Mouse (Mus musculus): ENCODE data around the gene Tmem119. TPM values are rescaled to one million over a fixed set of nuclear protein-coding genes. Genes with fewer than 3 reads are reported as not detected.
"Not testable (repeated sequence)": the region's sequence is repeated elsewhere in the genome, so short reads cannot be mapped to it uniquely, and the experiment has no call there.

The Tmem119 gene
- polyA plus RNA-seq, 1 experiment from 2014 or later: 4.5 TPM

DNA sequence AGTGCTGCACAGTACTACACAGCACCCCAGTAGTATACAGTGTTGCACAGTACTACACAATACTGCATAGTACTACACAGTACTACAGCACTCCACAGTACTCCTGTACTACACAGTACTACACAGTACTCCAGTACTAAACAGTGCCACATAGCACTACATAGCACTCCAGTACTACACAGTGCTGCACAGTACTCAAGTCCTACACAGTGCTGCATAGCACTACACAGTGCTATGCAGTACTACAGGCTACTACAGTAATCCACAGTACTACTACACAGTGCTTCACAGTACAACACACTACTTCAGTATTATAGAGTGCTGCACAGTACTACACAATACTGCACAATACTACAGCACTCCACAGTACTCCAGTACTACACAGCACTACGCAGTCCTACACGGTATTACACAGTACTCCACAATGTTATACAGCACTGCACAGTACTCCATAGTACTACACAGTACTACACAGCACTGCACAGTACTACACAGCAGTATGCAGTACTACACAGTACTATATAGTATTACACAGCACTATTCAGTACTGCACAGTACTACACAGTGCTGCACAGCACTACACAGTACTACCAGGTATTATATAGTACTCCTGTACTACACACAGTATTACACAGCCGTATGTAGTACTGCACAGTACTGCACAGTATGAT is 20.1 kb downstream of the Tmem119 start:
- 75% methylated on average over 3 of the region's 3 CpGs for WGBS (ENCODE audit: insufficient replicate concordance)
- Histone ChIP-seq H3K36me3 (ENCODE audit: control insufficient read depth, insufficient read depth) (peaks cover 19% of the 10 kb centered on the region), H3K27ac (ENCODE audit: low read length) (no peak overlapping the region), H3K9ac (ENCODE audit: low read depth, low read length) (no peak overlapping the region), H3K9me3 (replicated peaks; ENCODE audit: control insufficient read depth, low read length) (no peaks in the 10 kb centered on the region), H3K4me1 (ENCODE audit: control insufficient read depth, low read depth, low read length) (no peaks in the 10 kb centered on the region; the same call in 1 of the 2 replicates), H3K4me2 (ENCODE audit: low read depth, low read length) (no peak overlapping the region), H3K4me3 (ENCODE audit: low read depth, low read length) (no peak overlapping the region), H3K27me3 (ENCODE audit: control insufficient read depth, insufficient read depth, low read depth, low read length) (peaks cover 5% of the 10 kb centered on the region; the same call in 1 of the 2 replicates)
- ATAC-seq (ENCODE audit: low read depth): no peak

DNA sequence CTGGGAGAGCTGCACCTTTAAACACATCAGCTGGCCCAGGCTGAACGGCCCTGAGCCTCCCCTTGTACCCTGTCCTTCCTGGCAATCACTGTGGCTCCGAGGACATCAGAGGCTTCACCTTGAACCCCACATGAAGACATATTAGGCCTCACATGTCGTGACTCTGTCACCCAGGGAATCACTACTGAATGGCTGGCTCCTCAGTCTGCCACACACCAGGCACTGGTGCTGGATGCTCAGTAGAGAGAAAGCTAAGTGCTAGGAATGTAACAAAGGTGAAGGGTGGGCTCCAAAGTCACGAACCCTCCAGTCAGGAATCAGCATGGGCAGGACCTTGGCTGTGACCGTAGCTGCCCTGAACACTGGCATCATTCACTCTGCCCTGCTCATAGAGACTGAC is 20.7 kb downstream of the Tmem119 start:
- no peaks in the 10 kb centered on the region for H3K9me3 ChIP-seq (replicated peaks; ENCODE audit: control insufficient read depth, low read length)
- H3K4me2 ChIP-seq (ENCODE audit: low read depth, low read length): no peak overlapping the region
- H3K36me3 ChIP-seq (ENCODE audit: control insufficient read depth, insufficient read depth): peaks cover 19% of the 10 kb centered on the region
- peaks cover 5% of the 10 kb centered on the region; the same call in 1 of the 2 replicates for H3K27me3 ChIP-seq (ENCODE audit: control insufficient read depth, insufficient read depth, low read depth, low read length)
- H3K27ac ChIP-seq (ENCODE audit: low read length): no peak overlapping the region
- H3K9ac ChIP-seq (ENCODE audit: low read depth, low read length): no peak overlapping the region
- no peak for ATAC-seq (ENCODE audit: low read depth)
- no peak overlapping the region for H3K4me3 ChIP-seq (ENCODE audit: low read depth, low read length)
- H3K4me1 ChIP-seq (ENCODE audit: control insufficient read depth, low read depth, low read length): no peaks in the 10 kb centered on the region; the same call in 1 of the 2 replicates
- WGBS (ENCODE audit: insufficient replicate concordance): 65% methylated on average over 5 of the region's 5 CpGs

DNA sequence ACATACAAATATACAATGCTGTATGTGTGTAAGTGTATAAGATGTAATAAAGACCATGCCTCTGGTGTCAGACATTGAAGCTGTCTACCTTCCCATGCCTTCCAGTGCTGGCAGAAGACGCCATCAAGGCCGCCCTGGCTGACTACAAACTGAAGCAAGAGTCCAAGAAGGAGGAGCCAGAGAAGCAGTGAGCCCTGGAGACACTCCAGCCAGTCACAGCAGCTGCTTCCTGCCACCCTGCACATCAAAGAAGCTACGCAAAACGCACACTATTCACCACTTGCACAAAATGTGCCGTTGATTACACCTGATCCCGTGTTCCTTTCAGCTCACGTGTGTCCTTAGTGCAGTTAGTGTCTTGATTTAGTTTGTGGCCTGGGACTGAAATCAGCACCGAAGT is 22.6 kb downstream of the Tmem119 start:
- not testable (repeated sequence) for H3K4me3 ChIP-seq (ENCODE audit: low read depth, low read length); H3K4me1 ChIP-seq (ENCODE audit: control insufficient read depth, low read depth, low read length); H3K4me2 ChIP-seq (ENCODE audit: low read depth, low read length); H3K27ac ChIP-seq (ENCODE audit: low read length); ATAC-seq (ENCODE audit: low read depth); H3K27me3 ChIP-seq (ENCODE audit: control insufficient read depth, insufficient read depth, low read depth, low read length); H3K9me3 ChIP-seq (replicated peaks; ENCODE audit: control insufficient read depth, low read length); H3K9ac ChIP-seq (ENCODE audit: low read depth, low read length)
- 79% methylated on average over 8 of the region's 8 CpGs for WGBS (ENCODE audit: insufficient replicate concordance)
- peaks cover 19% of the 10 kb centered on the region for H3K36me3 ChIP-seq (ENCODE audit: control insufficient read depth, insufficient read depth)

DNA sequence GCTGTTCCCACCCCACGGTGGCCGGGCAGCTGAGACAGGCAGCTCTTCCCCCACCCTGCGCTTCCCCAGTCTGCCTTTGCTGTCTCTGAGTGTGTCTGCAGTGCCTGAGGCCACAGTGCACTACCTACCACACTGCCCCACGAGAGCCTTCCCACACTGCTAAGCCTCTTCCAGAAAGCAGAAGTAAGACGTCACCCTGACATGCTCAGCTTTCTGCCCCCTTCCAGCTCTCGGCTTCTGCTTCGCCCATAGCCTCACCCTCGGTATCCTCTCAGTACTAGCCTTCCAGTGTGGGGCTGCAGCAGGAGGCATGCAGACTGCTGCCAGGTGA is 23.5 kb downstream of the Tmem119 start:
- peak overlapping the region; percentile 63 for H3K27ac ChIP-seq (ENCODE audit: low read length)
- peaks cover 19% of the 10 kb centered on the region for H3K36me3 ChIP-seq (ENCODE audit: control insufficient read depth, insufficient read depth)
- no peak overlapping the region for H3K9ac ChIP-seq (ENCODE audit: low read depth, low read length)
- no peaks in the 10 kb centered on the region for H3K27me3 ChIP-seq (ENCODE audit: control insufficient read depth, insufficient read depth, low read depth, low read length)
- no peak overlapping the region for H3K4me3 ChIP-seq (ENCODE audit: low read depth, low read length)
- H3K4me2 ChIP-seq (ENCODE audit: low read depth, low read length): no peak overlapping the region
- 52% methylated on average over 8 of the region's 8 CpGs for WGBS (ENCODE audit: insufficient replicate concordance)
- H3K4me1 ChIP-seq (ENCODE audit: control insufficient read depth, low read depth, low read length): peaks cover 13% of the 10 kb centered on the region
- H3K9me3 ChIP-seq (replicated peaks; ENCODE audit: control insufficient read depth, low read length): no peaks in the 10 kb centered on the region
- no peak for ATAC-seq (ENCODE audit: low read depth)

DNA sequence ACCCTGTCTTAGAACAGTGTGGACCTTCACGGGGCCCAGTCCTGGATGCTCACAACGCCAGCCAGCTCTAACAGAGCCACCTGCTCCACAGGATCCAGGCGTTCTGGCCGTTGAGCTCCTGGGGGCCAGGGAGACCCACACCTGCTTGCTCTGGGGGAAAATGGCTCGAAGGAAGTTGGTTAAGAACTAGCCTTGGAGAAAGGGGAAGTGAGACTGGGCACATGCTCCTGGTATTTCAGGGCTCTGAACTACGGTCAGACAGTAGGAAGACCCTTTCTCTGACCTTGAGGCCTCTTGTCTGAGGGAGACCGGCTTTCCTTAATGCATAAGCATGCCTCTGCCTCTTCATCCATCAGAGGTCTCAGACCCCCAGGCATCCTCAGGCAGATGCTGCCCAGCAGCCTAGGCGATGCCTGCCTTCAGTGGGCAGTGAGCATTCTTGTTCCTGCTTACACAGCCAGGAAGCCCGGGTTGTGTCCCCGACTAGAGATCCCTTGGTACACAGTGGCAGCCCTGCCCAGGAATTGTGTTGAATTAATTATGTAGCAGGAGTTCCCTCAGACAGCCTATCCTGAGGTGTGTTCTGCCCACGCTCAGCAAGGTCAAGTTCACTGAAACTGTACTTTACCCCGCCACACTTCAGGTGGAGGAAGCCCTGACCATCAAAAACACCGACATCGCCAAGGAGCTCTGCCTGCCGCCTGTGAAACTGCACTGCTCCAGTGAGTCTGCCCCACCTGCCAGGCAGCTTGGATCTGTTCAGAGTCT is 24.0 kb downstream of the Tmem119 start:
- 52% methylated on average over 15 of the region's 15 CpGs for WGBS (ENCODE audit: insufficient replicate concordance)
- Histone ChIP-seq H3K36me3 (ENCODE audit: control insufficient read depth, insufficient read depth) (peaks cover 19% of the 10 kb centered on the region), H3K4me3 (ENCODE audit: low read depth, low read length) (no peak overlapping the region), H3K4me2 (ENCODE audit: low read depth, low read length) (no peak overlapping the region), H3K27me3 (ENCODE audit: control insufficient read depth, insufficient read depth, low read depth, low read length) (no peaks in the 10 kb centered on the region), H3K4me1 (ENCODE audit: control insufficient read depth, low read depth, low read length) (peaks cover 13% of the 10 kb centered on the region), H3K9ac (ENCODE audit: low read depth, low read length) (no peak overlapping the region), H3K27ac (ENCODE audit: low read length) (peak overlapping the region; percentile 63), H3K9me3 (replicated peaks; ENCODE audit: control insufficient read depth, low read length) (no peaks in the 10 kb centered on the region)
- no peak for ATAC-seq (ENCODE audit: low read depth)

DNA sequence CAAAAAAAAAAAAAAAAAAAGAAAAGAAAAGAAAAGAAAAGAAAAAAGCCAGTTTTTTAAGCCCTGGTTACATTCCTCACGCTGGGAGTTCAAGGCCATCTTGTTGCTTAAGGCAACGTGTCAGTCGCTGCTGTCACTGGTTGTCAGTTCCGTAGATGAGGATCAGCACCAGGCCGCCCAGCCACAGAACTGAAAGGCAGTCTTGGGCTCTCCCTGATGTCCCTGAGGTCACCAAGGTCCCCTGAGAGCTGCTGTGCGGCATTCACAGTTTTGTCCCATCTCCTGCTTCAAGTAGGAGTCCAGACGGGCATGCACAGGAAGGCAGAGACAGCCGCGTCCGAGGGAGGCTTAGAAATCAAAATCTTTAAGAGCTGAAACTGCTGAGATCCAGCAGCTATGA is 24.7 kb downstream of the Tmem119 start:
- Histone ChIP-seq H3K4me3 (ENCODE audit: low read depth, low read length) (no peak overlapping the region), H3K9ac (ENCODE audit: low read depth, low read length) (no peak overlapping the region), H3K4me1 (ENCODE audit: control insufficient read depth, low read depth, low read length) (peaks cover 15% of the 10 kb centered on the region), H3K27ac (ENCODE audit: low read length) (peak overlapping the region; percentile 41; the same call in 1 of the 2 replicates), H3K4me2 (ENCODE audit: low read depth, low read length) (no peak overlapping the region), H3K36me3 (ENCODE audit: control insufficient read depth, insufficient read depth) (peaks cover 19% of the 10 kb centered on the region), H3K27me3 (ENCODE audit: control insufficient read depth, insufficient read depth, low read depth, low read length) (no peaks in the 10 kb centered on the region), H3K9me3 (replicated peaks; ENCODE audit: control insufficient read depth, low read length) (no peaks in the 10 kb centered on the region)
- WGBS (ENCODE audit: insufficient replicate concordance): 80% methylated on average over 10 of the region's 10 CpGs
- ATAC-seq (ENCODE audit: low read depth): no peak

DNA sequence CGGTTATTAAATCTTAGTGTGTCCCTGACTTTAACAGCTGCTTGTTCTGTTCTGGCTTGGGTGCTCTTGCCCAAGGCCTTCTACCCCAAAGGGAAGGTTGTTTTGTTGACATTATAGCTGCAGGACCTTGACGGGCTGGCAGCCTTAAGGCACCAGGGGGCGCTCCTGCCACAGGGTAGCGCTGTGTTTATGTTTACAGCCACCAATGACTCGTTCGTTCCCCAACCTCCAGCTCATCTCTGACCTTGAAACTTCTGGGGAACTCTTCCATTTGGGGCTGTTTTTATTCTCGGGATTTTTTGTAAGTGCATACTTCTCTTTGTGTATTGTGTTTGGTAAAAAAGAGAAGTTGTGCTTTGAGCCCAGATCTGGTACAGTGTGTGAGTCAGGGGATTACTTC is 26.7 kb downstream of the Tmem119 start:
- peaks cover 19% of the 10 kb centered on the region for H3K36me3 ChIP-seq (ENCODE audit: control insufficient read depth, insufficient read depth)
- ATAC-seq (ENCODE audit: low read depth): peak; percentile 43
- H3K4me1 ChIP-seq (ENCODE audit: control insufficient read depth, low read depth, low read length): peaks cover 27% of the 10 kb centered on the region
- H3K9me3 ChIP-seq (replicated peaks; ENCODE audit: control insufficient read depth, low read length): no peaks in the 10 kb centered on the region
- peak overlapping the region; percentile 84 for H3K9ac ChIP-seq (ENCODE audit: low read depth, low read length)
- peak overlapping the region; percentile 83 for H3K27ac ChIP-seq (ENCODE audit: low read length)
- peak overlapping the region; percentile 95 for H3K4me3 ChIP-seq (ENCODE audit: low read depth, low read length)
- peak overlapping the region; percentile 99 for H3K4me2 ChIP-seq (ENCODE audit: low read depth, low read length)
- 2% methylated on average over 7 of the region's 7 CpGs for WGBS (ENCODE audit: insufficient replicate concordance)
- H3K27me3 ChIP-seq (ENCODE audit: control insufficient read depth, insufficient read depth, low read depth, low read length): no peaks in the 10 kb centered on the region

DNA sequence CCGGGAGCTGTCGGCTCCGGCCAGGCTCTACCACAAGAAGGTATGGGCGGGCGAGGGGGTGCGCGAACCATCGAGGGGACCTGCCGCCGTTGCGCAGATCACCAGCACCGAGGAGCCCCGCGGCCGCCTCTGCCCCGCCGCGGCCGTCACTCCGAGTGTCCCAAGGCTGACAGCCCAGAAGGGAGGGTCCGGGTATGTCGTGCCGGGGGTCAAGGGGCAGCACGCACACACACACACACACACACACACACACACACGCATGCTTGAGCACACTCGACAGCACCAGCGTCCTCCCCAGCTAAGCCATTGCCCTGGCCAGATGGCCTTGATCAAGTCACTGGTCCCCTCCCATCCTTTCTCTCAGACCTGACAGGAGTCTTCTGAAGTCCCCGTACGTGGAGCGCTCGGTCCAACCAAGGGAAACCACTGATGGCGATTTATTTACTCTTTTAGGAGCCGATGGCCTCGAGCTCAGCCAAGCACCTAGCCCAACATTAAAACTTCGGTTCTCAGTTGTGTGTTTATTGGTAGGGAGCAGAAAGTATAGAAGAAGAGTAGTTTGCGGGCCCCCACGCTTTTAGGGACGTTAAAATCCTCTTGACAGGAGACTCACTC is 27.3 kb downstream of the Tmem119 start:
- Histone ChIP-seq H3K36me3 (ENCODE audit: control insufficient read depth, insufficient read depth) (peaks cover 19% of the 10 kb centered on the region), H3K9me3 (replicated peaks; ENCODE audit: control insufficient read depth, low read length) (no peaks in the 10 kb centered on the region)
- WGBS (ENCODE audit: insufficient replicate concordance): 1% methylated on average over 34 of the region's 38 CpGs

DNA sequence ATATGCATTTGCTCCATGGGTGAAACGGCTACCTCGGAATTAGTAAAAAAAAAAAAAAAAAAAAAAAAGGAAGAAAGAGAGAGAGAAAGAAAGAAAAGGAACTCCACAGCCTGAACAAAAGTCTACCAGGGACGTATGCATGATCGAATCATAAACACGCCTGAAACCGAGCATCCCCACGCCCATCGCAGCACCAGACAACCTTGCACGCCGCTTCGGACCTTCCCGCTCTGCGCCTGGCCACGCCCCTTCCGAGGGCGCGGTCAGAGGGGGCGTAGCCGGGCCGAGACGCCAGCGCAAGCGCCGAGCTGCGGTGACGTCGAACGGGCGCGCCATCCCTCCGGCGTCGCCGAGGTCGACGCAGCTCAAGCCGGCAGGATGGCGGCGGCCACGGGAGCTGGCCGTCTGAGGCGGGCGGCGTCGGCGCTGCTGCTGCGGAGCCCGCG is 27.8 kb downstream of the Tmem119 start, which contains the start of the genes Sart3 and Iscu:
Sart3 (minus strand) TSS at position 61 of the 446 bp plus-strand sequence.
Iscu (plus strand) TSS at position 299 of the 446 bp plus-strand sequence.
- H3K4me2 ChIP-seq (ENCODE audit: low read depth, low read length): peak within 1 kb of the TSS; percentile 99
- H3K36me3 ChIP-seq (ENCODE audit: control insufficient read depth, insufficient read depth): peaks cover 19% of the 10 kb centered on the region
- under 1% methylated on average over 41 of the region's 49 CpGs for WGBS (ENCODE audit: insufficient replicate concordance)
- peak within 1 kb of the TSS; percentile 95 for H3K4me3 ChIP-seq (ENCODE audit: low read depth, low read length)
- ATAC-seq (ENCODE audit: low read depth): peak; percentile 84
- H3K9ac ChIP-seq (ENCODE audit: low read depth, low read length): peak within 1 kb of the TSS; percentile 89
- no peaks in the 10 kb centered on the region for H3K9me3 ChIP-seq (replicated peaks; ENCODE audit: control insufficient read depth, low read length)
- H3K27me3 ChIP-seq (ENCODE audit: control insufficient read depth, insufficient read depth, low read depth, low read length): no peaks in the 10 kb centered on the region
- H3K4me1 ChIP-seq (ENCODE audit: control insufficient read depth, low read depth, low read length): peaks cover 27% of the 10 kb centered on the region
- peak within 1 kb of the TSS; percentile 90 for H3K27ac ChIP-seq (ENCODE audit: low read length)

More for the DNA sequence above, 27.3 kb downstream of the Tmem119 start:
- ATAC-seq (ENCODE audit: low read depth): peak; percentile 12
- H3K4me1 ChIP-seq (ENCODE audit: control insufficient read depth, low read depth, low read length): peaks cover 27% of the 10 kb centered on the region
- H3K4me3 ChIP-seq (ENCODE audit: low read depth, low read length): peak overlapping the region; percentile 95
- H3K4me2 ChIP-seq (ENCODE audit: low read depth, low read length): peak overlapping the region; percentile 99
- no peaks in the 10 kb centered on the region for H3K27me3 ChIP-seq (ENCODE audit: control insufficient read depth, insufficient read depth, low read depth, low read length)
- peak overlapping the region; percentile 84 for H3K9ac ChIP-seq (ENCODE audit: low read depth, low read length)
- peak overlapping the region; percentile 83 for H3K27ac ChIP-seq (ENCODE audit: low read length)

All from liver, embryonic 16.5 days (tissue).